Mouse (Mus musculus) spleen, adult 2 months (tissue): ENCODE results near the gene Eri3.

ENCODE experiments used
- CTCF ChIP-seq: fragments of 200-500 bp; IDR thresholded peaks from 2 replicates; pipeline ENCODE4 v1.5.1; 2011; ENCODE audit warnings: mild to moderate bottlenecking, inconsistent platforms; ENCODE audit not compliant: insufficient read depth, insufficient read length, insufficient replicate concordance; ENCODE audit errors: extremely low read depth
- POLR2A ChIP-seq: fragments of 200-500 bp; IDR thresholded peaks from 2 replicates; pipeline ENCODE4 v1.6.1; 2011; ENCODE audit warnings: low read depth, low read length, inconsistent platforms

GRCm38 (mm10) chr4:117585995-117586394, 35.8 kb downstream of the Eri3 start:
- TF ChIP-seq CTCF, result no peak
- no peak for TF ChIP-seq POLR2A
